Mouse (Mus musculus) gastrocnemius, postnatal 14 days (tissue): ENCODE measurements at regions not wholly inside any gene's neighbourhood (a gene's known extent, or its start where the extent isn't known, plus 50 kb on each side); places are given as distances from the start of the nearest gene placed in this dataset.

Experiments
- DNase-seq: peaks from one replicate; pipeline ENCODE4 v3.0.0; 2021; ENCODE audit warnings: mixed read lengths
- intact Hi-C: fragments of 180-260 bp; cut with DNase I; formaldehyde crosslinking; loops from one replicate; pipeline ENCODE4 v1.15.1; 2025; ENCODE audit warnings: low total_unique reads

DNA sequence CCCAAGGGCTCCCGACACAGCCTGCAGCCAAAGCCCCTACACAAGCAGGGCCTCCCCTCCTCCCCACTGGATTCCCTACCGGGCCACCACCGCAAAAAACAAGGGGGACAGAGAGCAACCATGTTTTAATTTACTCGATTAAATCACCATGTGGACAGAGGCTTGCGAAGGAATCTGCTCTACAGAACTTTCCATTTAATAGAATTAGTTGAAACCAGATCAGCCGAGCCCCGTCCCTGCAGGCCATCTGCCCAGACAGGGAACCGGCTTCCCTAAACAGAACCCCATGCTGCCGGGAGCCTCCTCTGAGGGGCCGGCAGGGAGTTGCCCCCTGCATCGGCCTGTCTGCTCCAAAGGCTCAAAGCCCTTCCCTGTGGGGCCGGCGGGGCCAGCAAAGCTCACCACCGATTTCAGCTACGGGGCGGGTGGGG, 77.5 kb upstream of the Msx1 start:
- intact Hi-C loops, result loop anchor here (10.0 kb wide), 1 partner anchor 183 kb away; no protein-coding TSS in a partner anchor
- peak; percentile 13 for DNase-seq

DNA sequence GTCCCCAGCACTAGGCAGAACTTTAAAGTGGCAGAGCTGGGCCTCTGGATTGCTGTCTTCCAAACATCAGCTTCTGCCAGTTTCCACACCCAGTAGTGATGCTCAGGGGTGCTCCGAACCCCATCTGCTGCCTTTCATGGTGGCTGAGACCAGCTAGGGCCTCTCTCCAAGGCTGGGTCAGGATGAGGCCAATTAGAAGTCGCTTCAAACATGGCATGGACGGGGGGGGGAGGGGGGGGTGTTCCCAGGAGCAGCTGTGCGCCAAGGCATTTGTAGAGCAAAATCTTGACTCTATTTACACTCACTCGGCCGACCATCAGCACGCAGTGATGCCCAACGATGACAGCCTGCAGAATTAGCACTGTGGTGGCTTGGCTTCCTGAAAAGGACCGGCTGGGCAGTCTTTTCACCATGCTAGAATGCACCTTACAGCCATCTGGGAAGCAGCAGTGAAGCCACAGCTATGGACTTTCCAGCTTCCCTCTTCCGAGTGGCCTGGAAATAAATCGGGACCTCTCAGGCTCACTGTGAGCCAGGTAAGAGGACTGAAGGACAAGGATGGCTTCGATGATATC, 73.7 kb upstream of the Msx1 start:
- intact Hi-C loops, result no loop called here
- no peak for DNase-seq

DNA sequence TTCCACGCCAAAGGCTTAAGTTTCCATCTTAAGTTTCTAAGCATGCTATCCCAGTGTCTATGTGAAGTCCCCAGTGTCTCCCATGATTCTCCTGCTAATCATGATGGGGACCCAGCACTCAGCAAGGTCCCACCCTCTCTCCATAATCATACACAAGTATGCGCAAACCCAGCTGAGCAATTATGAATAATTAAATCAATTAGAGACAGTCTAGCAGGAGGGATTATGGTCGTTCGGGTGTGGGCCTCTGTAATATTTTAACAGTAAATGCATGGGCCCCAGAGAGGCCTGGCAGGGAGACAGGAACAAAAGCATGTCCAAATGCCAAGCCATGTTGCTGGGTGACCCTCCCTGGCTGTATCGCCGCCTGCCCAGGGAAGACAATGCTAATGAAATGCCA, 73.1 kb upstream of the Msx1 start:
- no peak for DNase-seq
- intact Hi-C loops, result no loop called here

DNA sequence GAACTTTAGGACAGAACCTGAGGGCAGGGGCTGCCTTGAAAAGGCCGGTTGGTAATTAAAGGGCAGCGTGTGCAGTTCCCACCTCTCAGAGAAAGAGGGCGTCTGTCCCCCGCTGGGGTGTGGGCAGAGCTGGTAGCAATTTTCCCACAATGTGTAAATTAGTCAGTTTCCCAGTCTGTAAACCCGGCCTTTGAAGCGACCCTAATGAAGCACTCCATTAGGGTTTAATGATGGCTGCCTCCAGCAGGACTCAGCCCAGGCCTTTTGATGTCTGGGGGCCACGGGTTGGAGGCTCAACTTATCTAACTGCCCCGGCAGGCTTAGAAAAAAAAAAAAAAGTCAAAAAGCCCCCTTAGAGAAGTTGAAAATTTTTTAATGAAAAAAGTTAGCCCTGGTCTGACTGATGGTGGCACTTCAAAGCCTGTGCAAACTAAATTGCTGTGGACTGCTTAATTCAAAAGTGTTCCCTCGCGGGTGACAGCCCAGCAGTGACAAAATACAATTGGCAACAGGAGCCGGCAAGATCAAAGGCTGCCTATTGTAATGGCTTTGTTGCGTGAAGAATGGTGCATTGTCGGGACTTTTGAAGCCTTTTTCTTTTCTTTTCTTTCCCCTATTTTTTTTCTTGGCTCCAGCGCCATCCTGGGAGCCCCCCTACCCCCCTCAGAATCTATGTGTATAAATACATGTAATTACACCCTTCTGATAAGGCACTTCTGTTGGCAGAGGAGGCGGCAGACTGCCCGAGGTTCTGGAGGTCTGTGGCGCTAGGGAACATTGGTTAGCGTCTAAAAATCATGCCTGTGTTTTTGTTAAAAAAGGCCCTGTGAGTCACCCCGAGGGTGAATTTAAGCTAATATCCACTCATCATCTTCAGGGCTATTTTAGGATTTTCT, 71.3 kb upstream of the Msx1 start:
- no peak for DNase-seq
- intact Hi-C loops, result no loop called here

DNA sequence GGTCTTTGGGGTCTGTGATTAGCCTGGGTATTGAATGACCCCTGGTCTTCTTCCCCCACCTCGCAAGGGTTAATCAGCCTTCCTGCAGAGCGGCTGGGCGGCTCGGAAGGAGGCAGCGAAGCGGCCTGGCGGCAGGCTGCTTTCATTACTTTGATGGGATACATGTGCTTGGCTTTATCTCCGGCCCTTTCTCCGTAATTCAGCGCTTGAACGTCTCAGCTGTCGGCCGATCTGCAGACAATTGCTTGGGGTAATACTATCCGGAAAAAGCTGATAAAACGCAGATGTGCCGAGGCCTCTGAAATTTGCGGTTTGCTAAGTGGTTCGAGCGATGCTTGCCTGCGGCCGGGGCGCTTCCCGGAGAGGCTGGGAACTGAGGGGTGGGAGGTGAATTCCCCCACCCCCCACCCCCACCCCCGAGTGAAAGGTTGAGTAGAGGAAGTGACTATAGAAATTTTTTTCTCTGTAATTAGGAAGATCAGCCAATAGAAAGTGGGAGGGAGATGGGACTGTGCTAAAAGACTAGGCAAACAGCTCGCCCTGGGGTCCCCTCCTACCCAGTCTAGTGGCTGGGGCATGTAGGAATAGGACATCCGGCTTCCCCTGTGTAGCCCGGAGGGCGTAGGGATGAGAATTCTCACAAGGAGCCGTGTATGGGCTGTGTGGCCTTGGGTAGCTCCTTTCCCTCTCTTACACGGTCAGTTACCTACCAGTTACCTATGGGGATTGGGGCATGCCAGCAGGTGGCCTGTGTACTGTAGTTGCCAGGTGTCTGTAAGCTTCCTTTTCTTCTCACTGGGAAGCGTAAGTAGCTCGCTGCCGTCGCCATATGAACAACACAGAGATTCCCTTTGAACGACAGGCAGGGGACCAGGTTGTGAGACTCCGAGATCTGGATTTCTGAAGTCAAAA, 69.5 kb upstream of the Msx1 start:
- DNase-seq, result no peak
- intact Hi-C loops, result no loop called here

DNA sequence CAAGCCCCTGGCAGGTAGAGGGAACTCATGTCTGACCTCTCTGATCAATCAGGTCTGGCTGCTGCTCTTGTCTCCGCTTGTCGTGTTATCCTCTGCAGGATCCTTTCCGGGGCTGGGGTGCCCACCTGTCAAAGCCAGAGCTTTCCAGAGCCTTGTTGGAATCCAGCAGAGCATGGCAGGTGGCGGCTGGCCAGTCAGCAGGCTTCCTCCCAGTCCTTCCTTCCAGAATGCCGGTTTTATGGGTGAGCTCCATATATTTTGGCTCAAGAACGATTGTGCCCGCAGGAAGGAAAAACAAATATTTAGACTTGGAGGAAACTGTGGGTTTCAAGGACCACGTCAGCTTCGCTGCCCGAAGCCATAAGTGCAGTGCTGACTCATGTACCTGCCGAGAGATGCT, 66.3 kb upstream of the Msx1 start:
- intact Hi-C loops, result no loop called here

DNA sequence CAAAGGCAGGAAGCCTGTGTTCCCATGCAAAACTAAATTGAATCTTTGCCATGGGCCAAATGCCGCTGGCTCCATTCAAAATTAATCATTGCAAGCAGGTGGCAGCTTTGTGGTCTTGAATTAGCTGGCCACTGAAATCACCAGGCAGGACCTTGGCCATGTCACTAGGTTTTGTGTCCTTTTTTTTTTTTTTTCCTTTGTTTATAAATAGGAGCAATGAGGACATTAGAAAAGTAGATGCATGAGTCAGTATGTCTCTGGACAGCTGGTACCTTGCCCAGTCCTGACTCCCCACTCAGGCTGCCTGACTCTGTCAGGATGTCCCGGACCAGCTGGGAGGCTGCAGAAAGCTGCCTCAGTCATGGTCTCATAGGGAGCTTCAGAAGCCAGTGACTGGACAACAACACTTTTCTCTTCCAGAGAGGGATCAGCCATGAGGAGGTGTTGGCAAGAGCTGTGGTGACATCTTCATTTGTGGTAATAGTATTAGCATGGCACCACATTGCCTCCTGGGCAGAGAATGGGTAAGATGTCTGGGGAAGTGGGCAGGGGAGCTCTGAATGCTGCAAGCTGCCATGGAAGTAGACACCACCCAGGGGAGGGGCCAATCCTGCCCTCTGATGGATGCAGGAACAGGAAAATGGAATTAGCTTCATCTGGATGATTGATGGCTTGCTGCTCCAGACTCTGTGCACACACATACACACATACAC, 55.4 kb upstream of the Msx1 start:
- DNase-seq, result peak; percentile 61
- intact Hi-C loops, result no loop called here

More for the DNA sequence above, 66.3 kb upstream of the Msx1 start:
- DNase-seq, result no peak

DNA sequence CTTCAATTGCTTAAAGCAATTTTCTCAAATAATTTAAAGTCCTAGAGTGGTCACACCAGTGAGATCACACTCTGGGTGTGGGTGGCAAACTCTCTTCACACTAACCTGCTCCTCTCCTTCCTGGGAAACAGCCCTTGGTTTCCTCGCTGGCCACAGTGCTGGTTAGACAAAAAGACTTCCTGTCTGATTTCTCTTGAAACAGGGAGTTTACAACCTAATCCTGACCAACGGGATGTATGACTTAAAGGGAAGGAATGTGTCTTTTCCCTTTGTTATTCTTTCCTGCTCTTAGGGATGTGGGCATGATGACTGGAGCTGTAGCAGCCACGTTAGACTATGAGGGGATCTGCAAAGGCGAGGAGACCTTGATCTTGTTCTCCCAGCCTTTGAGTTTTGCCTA, 51.9 kb upstream of the Msx1 start:
- intact Hi-C loops, result no loop called here
- DNase-seq, result no peak

DNA sequence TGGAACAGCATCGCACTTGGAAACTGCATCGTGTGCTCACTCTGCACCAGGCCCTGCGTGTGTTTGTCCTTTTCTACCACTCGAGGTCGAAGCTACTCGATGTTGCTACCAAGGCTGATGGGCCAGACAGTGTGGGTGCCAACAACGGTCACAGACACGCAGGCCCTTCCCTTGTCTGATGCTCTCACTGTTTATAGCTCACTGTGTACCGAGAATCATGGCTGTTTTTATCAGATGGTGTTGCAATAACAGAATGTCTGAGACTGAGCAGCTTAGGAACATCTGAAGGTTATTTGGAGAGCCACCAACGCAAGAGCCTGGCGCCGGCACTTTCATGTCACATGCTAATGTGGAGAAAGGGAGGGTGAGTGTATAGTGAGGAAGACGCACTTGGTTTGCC, 51.1 kb upstream of the Msx1 start:
- DNase-seq, result no peak
- intact Hi-C loops, result no loop called here

DNA sequence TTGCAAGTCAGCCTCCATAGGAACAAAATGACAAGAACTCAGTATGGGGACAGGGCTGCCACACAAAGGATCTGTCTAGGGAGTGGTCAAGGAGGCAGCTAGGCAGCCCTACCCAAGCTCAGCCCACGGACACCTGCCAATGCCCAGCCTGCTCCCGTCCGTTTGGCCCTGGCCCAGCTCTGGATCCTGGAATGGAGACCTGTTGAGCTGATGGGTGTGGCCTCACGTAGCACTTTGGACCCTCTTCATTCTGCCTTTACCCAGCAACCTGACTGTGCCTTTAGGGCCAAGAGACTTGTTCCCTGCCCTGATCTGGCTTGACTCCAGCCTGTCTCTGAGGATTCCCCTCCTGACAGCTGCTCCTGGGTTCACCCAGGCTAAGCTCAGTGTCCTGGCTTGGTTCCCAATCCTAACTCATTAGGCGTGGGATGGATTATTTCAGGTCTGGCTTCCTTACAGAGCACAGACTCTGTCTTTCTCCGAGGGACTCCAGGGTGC, 50.5 kb upstream of the Msx1 start:
- peak; percentile 53 for DNase-seq
- intact Hi-C loops, result no loop called here
